ENCODE assay signal across 19 mouse cellular contexts in the genomic region with DNA sequence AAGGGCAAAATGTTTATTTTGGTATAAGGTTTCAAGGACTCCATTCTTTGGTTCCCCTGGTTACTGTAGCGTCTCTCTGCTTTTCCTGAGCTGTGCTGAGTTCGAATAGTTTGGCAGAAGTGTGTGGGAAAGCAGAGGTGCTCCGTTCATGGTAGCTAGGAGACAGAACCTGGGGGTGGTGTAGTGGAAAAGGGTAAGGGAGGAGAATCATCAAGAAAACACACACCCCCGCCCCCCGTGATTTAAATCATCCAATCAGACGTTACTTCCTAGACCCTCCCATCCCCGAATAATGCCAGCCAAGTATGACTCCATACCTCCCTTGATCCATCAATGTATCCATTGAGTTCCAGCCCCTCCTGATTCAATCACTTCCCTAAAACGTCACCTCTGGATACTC.
A peak's percentile ranks its signal among the peaks of the same experiment; 100 is the strongest.
DNase-seq lines count a peak whose midpoint lies in the region; ATAC-seq lines count a peak whose summit lies in the region.
"Had no signal": no experiment of that assay in that cellular context is flagged by ENCODE, and none has a peak within 500 bp of the region (broad histone marks: within the 10 kb centered on the region; RNA-seq: fewer than 3 reads in every experiment).

No protein-coding gene starts in this region.

- peak; percentile 7 to 34 for DNase-seq in frontal cortex, adult 2 months (ENCODE audit: extremely low spot score in 1 of 2, low spot score in 1 of 2)
- peak; percentile 23 for DNase-seq in layer of hippocampus, adult 9-11 months
- no peak for DNase-seq in layer of hippocampus, postnatal 14 days (ENCODE audit: low spot score in 2 of 2)
- peak; percentile 8 for DNase-seq in right cerebral cortex, adult 18-20 months
- no peak for DNase-seq in right cerebral cortex, postnatal 25 days
- no peak for DNase-seq in cerebellum, postnatal 4 days (ENCODE audit: low spot score in 2 of 2)
- DNase-seq in cerebellum, adult 8-10 months = no peak
- DNase-seq: adrenal gland, adult 8-10 months; cerebellum, adult 9-10 months; cerebellum, postnatal 36 days; embryo, embryonic 11 days; heart, adult 2 months; heart, postnatal 4 days; kidney, adult 9 months; kidney, postnatal 10 days had no signal

- no peak for ATAC-seq in frontal cortex, adult (ENCODE audit: low TSS enrichment)
- ATAC-seq: forebrain, embryonic 14.5 days; hindbrain, embryonic 16.5 days; intestine, embryonic 16.5 days had no signal

Comparison
In these comparisons a context has a peak if more than half of its experiments do, and no peak if none do; other contexts are left out.
1. DNase-seq: peak in frontal cortex, adult 2 months (2 of 2), layer of hippocampus, adult 9-11 months (single experiment) and right cerebral cortex, adult 18-20 months (single experiment); none in layer of hippocampus, postnatal 14 days (0 of 2), right cerebral cortex, postnatal 25 days (single experiment), cerebellum, postnatal 4 days (0 of 2) and cerebellum, adult 8-10 months (single experiment).